ENCODE assay signal across 25 mouse cellular contexts in genomic region chr10:126526186-126526585, GRCm38 (mm10).
A peak's percentile ranks its signal among the peaks of the same experiment; 100 is the strongest.
DNase-seq lines count a peak whose midpoint lies in the region; ATAC-seq and TF ChIP-seq lines count a peak whose summit lies in the region.
"Had no signal": no experiment of that assay in that cellular context is flagged by ENCODE, and none has a peak within 500 bp of the region (broad histone marks: within the 10 kb centered on the region; RNA-seq: fewer than 3 reads in every experiment).

No protein-coding gene starts in this region.

- no peaks in the 10 kb centered on the region for H3K27me3 ChIP-seq in forebrain, embryonic 12.5 days
- H3K27me3 ChIP-seq in forebrain, embryonic 11.5 days (ENCODE audit: control insufficient read depth, insufficient read depth, low read length), result no peaks in the 10 kb centered on the region
- H3K27me3 ChIP-seq: heart, embryonic 12.5 days; limb, embryonic 13.5 days had no signal

- H3K4me1 ChIP-seq in forebrain, embryonic 12.5 days, result peaks cover 20% of the 10 kb centered on the region
- H3K4me1 ChIP-seq in forebrain, embryonic 11.5 days (replicated peaks; ENCODE audit: control insufficient read depth, insufficient read depth, low read length), result no peaks in the 10 kb centered on the region; the same call in 1 of the 2 replicates
- H3K4me1 ChIP-seq: heart, embryonic 12.5 days had no signal

- H3K27ac ChIP-seq in forebrain, embryonic 12.5 days, result peak overlapping the region; percentile 1; the same call in 1 of the 2 replicates
- no peak overlapping the region for H3K27ac ChIP-seq in forebrain, embryonic 11.5 days (ENCODE audit: low read depth, low read length)
- peak overlapping the region; percentile 23; the same call in 1 of the 2 replicates for H3K27ac ChIP-seq in layer of hippocampus, adult 2 months
- H3K27ac ChIP-seq: heart, adult 2 months; left cerebral cortex, adult 2 months; limb, embryonic 13.5 days; stomach, postnatal 0 days had no signal

- 10% methylated on average over 5 of the region's 5 CpGs for WGBS in forebrain, embryonic 12.5 days
- WGBS in forebrain, embryonic 11.5 days, result 15% methylated on average over 5 of the region's 5 CpGs

- no peak overlapping the region for H3K4me3 ChIP-seq in forebrain, embryonic 12.5 days (replicated peaks)
- no peak overlapping the region for H3K4me3 ChIP-seq in forebrain, embryonic 11.5 days (ENCODE audit: low read depth, low read length)
- no peak overlapping the region for H3K4me3 ChIP-seq in layer of hippocampus, adult 2 months
- H3K4me3 ChIP-seq: heart, adult 2 months; heart, embryonic 12.5 days; left cerebral cortex, adult 2 months; limb, embryonic 13.5 days had no signal

- H3K9ac ChIP-seq in forebrain, embryonic 12.5 days, result no peak overlapping the region
- no peak overlapping the region for H3K9ac ChIP-seq in forebrain, embryonic 11.5 days (ENCODE audit: low read length)
- H3K9ac ChIP-seq: heart, embryonic 12.5 days; limb, embryonic 13.5 days had no signal

- H3K4me2 ChIP-seq in forebrain, embryonic 12.5 days, result no peak overlapping the region
- no peak overlapping the region for H3K4me2 ChIP-seq in forebrain, embryonic 11.5 days (ENCODE audit: low read depth, low read length, severe bottlenecking)
- H3K4me2 ChIP-seq: heart, embryonic 12.5 days; limb, embryonic 13.5 days; liver, embryonic 11.5 days had no signal

- H3K36me3 ChIP-seq in forebrain, embryonic 12.5 days (replicated peaks), result no peaks in the 10 kb centered on the region
- no peaks in the 10 kb centered on the region for H3K36me3 ChIP-seq in forebrain, embryonic 11.5 days (ENCODE audit: control insufficient read depth, insufficient read depth, low read length)
- H3K36me3 ChIP-seq: G1E; heart, embryonic 12.5 days; limb, embryonic 13.5 days had no signal

- no peak for ATAC-seq in forebrain, embryonic 12.5 days (ENCODE audit: low FRiP score)
- ATAC-seq in forebrain, embryonic 11.5 days (replicated peaks; ENCODE audit: low FRiP score), result no peak
- no peak for ATAC-seq in erythroblast, adult 5-6 weeks (replicated peaks; ENCODE audit: low FRiP score, poor library complexity, severe bottlenecking)
- ATAC-seq: intestine, embryonic 16.5 days had no signal

- H3K9me3 ChIP-seq in forebrain, embryonic 12.5 days, result no peaks in the 10 kb centered on the region
- no peaks in the 10 kb centered on the region for H3K9me3 ChIP-seq in forebrain, embryonic 11.5 days (ENCODE audit: control insufficient read depth, low read length)
- H3K9me3 ChIP-seq: heart, embryonic 12.5 days; limb, embryonic 13.5 days had no signal

- DNase-seq in forebrain, embryonic 11.5 days (ENCODE audit: low spot score), result no peak
- no peak for DNase-seq in layer of hippocampus, adult 2 months (ENCODE audit: low spot score in 2 of 2)
- DNase-seq in layer of hippocampus, postnatal 36 days, result no peak
- DNase-seq in retina, postnatal 1 day, result peak; percentile 32
- DNase-seq in retina, embryonic 14.5 days (ENCODE audit: low spot score), result no peak
- peak; percentile 23 for DNase-seq in telencephalon, adult 2 months (ENCODE audit: low read depth, low spot score)
- DNase-seq: adrenal gland, adult 8-10 months; cerebellum, adult 11-12 months; cerebellum, adult 9-11 months; heart, adult 2 months; kidney, adult 9 months; kidney, postnatal 10 days; lung, postnatal 36 days; right cerebral cortex, postnatal 4 days; thymus, adult 2 months; thymus, postnatal 36 days had no signal

- no peak for TF ChIP-seq CTCF in layer of hippocampus, adult 2 months (conservative IDR thresholded peaks at IDR 0.05)

Comparison
In these comparisons a context has a peak if more than half of its experiments do, and no peak if none do; other contexts are left out.
1. DNase-seq: peak in retina, postnatal 1 day (single experiment) and telencephalon, adult 2 months (single experiment); none in forebrain, embryonic 11.5 days (single experiment), layer of hippocampus, adult 2 months (0 of 2), layer of hippocampus, postnatal 36 days (0 of 2) and retina, embryonic 14.5 days (single experiment).